ENCODE assay signal across 8 mouse cellular contexts in the genomic region with DNA sequence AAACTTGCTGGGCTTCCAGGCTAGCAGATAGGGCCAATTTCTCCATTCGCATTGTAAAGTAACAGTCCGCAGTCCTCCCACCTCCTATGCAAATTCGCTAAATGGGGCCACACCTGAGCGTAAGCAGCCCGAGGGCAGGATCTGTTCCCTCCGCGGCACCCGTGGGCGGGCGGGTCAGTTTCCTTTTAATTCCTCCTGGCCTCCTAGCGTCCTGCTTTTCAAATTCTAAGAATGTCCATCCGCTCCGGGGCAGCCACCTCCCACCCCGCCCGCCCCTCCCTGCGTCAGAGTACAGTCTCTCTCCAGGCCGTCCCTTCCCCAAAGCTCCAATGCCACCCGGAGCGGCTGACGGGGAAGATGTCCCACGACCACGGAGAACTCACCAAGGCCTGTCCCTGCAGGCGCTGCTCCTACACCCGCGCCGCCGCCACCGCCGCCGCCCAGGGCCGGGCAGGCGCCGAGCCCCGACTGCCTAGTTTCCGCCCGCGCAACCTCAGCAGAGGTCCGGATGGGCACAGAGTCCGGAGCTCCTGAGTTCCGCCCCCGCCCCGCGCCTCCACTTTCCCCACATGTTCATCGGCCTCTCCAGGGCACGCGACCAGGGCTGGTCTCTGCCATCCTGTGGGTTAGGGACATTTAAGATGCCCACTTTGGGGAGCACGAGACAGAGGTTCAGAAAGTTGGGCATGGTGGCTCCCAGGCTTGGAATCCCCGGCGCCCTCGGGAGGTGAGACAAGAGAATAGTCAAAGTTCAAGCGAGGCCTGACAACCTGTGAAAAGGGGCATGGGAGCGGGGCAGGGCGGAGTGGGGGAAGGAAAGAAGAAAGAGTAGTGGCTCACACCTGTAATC. TPM values are rescaled to one million over a fixed set of nuclear protein-coding genes. Genes with fewer than 3 reads are reported as not detected.
A peak's percentile ranks its signal among the peaks of the same experiment; 100 is the strongest.
DNase-seq lines count a peak whose midpoint lies in the region; ATAC-seq and TF ChIP-seq lines count a peak whose summit lies in the region.

No protein-coding gene starts in this region.

- WGBS in forebrain, embryonic 15.5 days, result under 1% methylated on average over 53 of the region's 53 CpGs
- WGBS in lung, postnatal 0 days, result 1% methylated on average over 52 of the region's 53 CpGs

- peaks cover 29% of the 10 kb centered on the region for H3K27me3 ChIP-seq in forebrain, embryonic 15.5 days
- H3K27me3 ChIP-seq in lung, postnatal 0 days (replicated peaks; ENCODE audit: insufficient read depth, low read length), result peaks cover 8% of the 10 kb centered on the region

- H3K27ac ChIP-seq in ES-E14 (ENCODE audit: insufficient read depth, low read depth, low read length, poor library complexity, severe bottlenecking), result peak overlapping the region; percentile 99
- peak overlapping the region; percentile 50 for H3K27ac ChIP-seq in forebrain, embryonic 15.5 days (replicated peaks)
- H3K27ac ChIP-seq in lung, postnatal 0 days (ENCODE audit: low read length), result peak overlapping the region; percentile 92

- TF ChIP-seq EP300 in lung, postnatal 0 days (IDR thresholded peaks at IDR 0.05), result 0 out of 2 replicates have a peak, but pooled peaks have one; percentile 24

- peak overlapping the region; percentile 96 for H3K4me2 ChIP-seq in forebrain, embryonic 15.5 days (replicated peaks)
- peak overlapping the region; percentile 68 for H3K4me2 ChIP-seq in lung, postnatal 0 days (replicated peaks; ENCODE audit: low read depth, low read length)

- H3K4me1 ChIP-seq in ES-E14 (ENCODE audit: control insufficient read depth in 2 of 2, insufficient read depth in 2 of 2, low read length in 2 of 2, poor library complexity in 1 of 2), result peaks cover 7 to 23% of the 10 kb centered on the region in 2 experiments
- H3K4me1 ChIP-seq in forebrain, embryonic 15.5 days, result peaks cover 32% of the 10 kb centered on the region
- H3K4me1 ChIP-seq in lung, postnatal 0 days (ENCODE audit: insufficient read depth, low read depth, low read length), result peaks cover 8% of the 10 kb centered on the region; the same call in 1 of the 2 replicates

- peak overlapping the region; percentile 97 to 99 for H3K4me3 ChIP-seq in ES-E14 (ENCODE audit: insufficient read depth in 1 of 2, low read depth in 1 of 2, low read length in 2 of 2, poor library complexity in 1 of 2, severe bottlenecking in 1 of 2)
- H3K4me3 ChIP-seq in forebrain, embryonic 15.5 days, result peak overlapping the region; percentile 73
- peak overlapping the region; percentile 62 for H3K4me3 ChIP-seq in lung, postnatal 0 days (ENCODE audit: low read depth, low read length)

- peak; percentile 88 for ATAC-seq in forebrain, embryonic 15.5 days (replicated peaks)
- peak; percentile 87 for ATAC-seq in lung, postnatal 0 days

- no peaks in the 10 kb centered on the region for H3K9me3 ChIP-seq in ES-E14 (ENCODE audit: control insufficient read depth, insufficient read depth, low read depth, low read length)
- no peaks in the 10 kb centered on the region for H3K9me3 ChIP-seq in forebrain, embryonic 15.5 days
- H3K9me3 ChIP-seq in lung, postnatal 0 days (ENCODE audit: low read length), result no peaks in the 10 kb centered on the region

- peak; percentile 27 for TF ChIP-seq CTCF in lung, postnatal 0 days (IDR thresholded peaks at IDR 0.05)

- DNase-seq in ES-E14 (ENCODE audit: low read depth, low spot score), result peak; percentile 73
- peak; percentile 74 for DNase-seq in cerebellum, adult 11-12 months
- peak; percentile 88 for DNase-seq in heart, postnatal 4 days
- peak; percentile 60 for DNase-seq in layer of hippocampus, adult 9-11 months
- peak; percentile 84 for DNase-seq in lung, postnatal 0 days (ENCODE audit: low spot score)
- peak; percentile 80 for DNase-seq in ovary, postnatal 10 days (ENCODE audit: low spot score)
- peak; percentile 66 to 81 for DNase-seq in thymus, postnatal 10 days (ENCODE audit: low spot score in 2 of 2)

- in situ Hi-C loops in ES-E14 (cut with MboI; ENCODE audit: low sequenced_read_pairs in 2 of 2, unreplicated experiment in 2 of 2), result no loop called here

- peaks cover 11% of the 10 kb centered on the region; the same call in 1 of the 2 replicates for H3K36me3 ChIP-seq in ES-E14 (ENCODE audit: control insufficient read depth, insufficient read depth, low read length, poor library complexity, severe bottlenecking)
- peaks cover 7% of the 10 kb centered on the region for H3K36me3 ChIP-seq in forebrain, embryonic 15.5 days
- H3K36me3 ChIP-seq in lung, postnatal 0 days (ENCODE audit: insufficient read depth, low read length), result 0 out of 2 replicates have a peak, but pooled peaks cover 13% of the 10 kb centered on the region

- peak overlapping the region; percentile 92 for H3K9ac ChIP-seq in ES-E14 (ENCODE audit: insufficient read depth, low read depth, low read length, poor library complexity, severe bottlenecking)
- peak overlapping the region; percentile 73 for H3K9ac ChIP-seq in forebrain, embryonic 15.5 days (replicated peaks)
- peak overlapping the region; percentile 54 for H3K9ac ChIP-seq in lung, postnatal 0 days (replicated peaks; ENCODE audit: low read depth)

TF ChIP-seq in ES-E14, 5 proteins besides CTCF, POLR2A, EP300 and RAD21:
- TF ChIP-seq ZC3H11A (IDR thresholded peaks at IDR 0.05; ENCODE audit: borderline replicate concordance, low read depth, low read length) (no peak), HCFC1 (IDR thresholded peaks at IDR 0.05; ENCODE audit: borderline replicate concordance, insufficient read depth, low read length) (peak; percentile 60; the same call in 1 of the 2 replicates), CHD2 (IDR thresholded peaks at IDR 0.05; ENCODE audit: low read depth, low read length) (no peak), ZNF384 (IDR thresholded peaks at IDR 0.05; ENCODE audit: low read depth, low read length) (no peak), MAFK (IDR thresholded peaks at IDR 0.05; ENCODE audit: insufficient read depth, low read depth, low read length) (no peak)
TF ChIP-seq in ES-E14: peak in this region for 1.

RNA-seq across cellular contexts. Expression of a gene that starts 3.9 kb away (rescaled TPM):
- total RNA-seq in ES-E14 (2012; rRNA removed), result 32.2 and 35.3 TPM in 2 replicates
- polyA plus RNA-seq in forebrain, embryonic 15.5 days (2015; fragmentation: Nextera tagmentation; extraction: Ambion mirVana), result 0.19 and 0.57 TPM in 2 replicates
- under 1 TPM in 1 of 2 experiments, not detected in 1; 0.17 TPM for total RNA-seq in heart, postnatal 4 days (2021)
- polyA plus RNA-seq in lung, postnatal 0 days (2015; fragmentation: Nextera tagmentation; extraction: Ambion mirVana), result 0.76 and 0.88 TPM in 2 replicates

RNA-seq across cellular contexts. Expression of a gene that starts 4.2 kb away (rescaled TPM):
- 42.1 and 54.2 TPM in 2 replicates for total RNA-seq in ES-E14 (2012; rRNA removed)
- polyA plus RNA-seq in forebrain, embryonic 15.5 days (2015; fragmentation: Nextera tagmentation; extraction: Ambion mirVana), result 124 and 127 TPM in 2 replicates
- 10 to 100 TPM; 55.3 to 61.1 TPM for total RNA-seq in heart, postnatal 4 days (2021)
- 161 and 163 TPM in 2 replicates for polyA plus RNA-seq in lung, postnatal 0 days (2015; fragmentation: Nextera tagmentation; extraction: Ambion mirVana)

RNA-seq across cellular contexts. Expression of a gene that starts 10.3 kb away (rescaled TPM):
- total RNA-seq in ES-E14 (2012; rRNA removed), result 25.3 and 37.7 TPM in 2 replicates
- polyA plus RNA-seq in forebrain, embryonic 15.5 days (2015; fragmentation: Nextera tagmentation; extraction: Ambion mirVana), result 37.8 and 40.5 TPM in 2 replicates
- total RNA-seq in heart, postnatal 4 days (2021), result 10 to 100 TPM; 45.4 to 45.6 TPM
- polyA plus RNA-seq in lung, postnatal 0 days (2015; fragmentation: Nextera tagmentation; extraction: Ambion mirVana), result 19.1 and 20.3 TPM in 2 replicates

RNA-seq across cellular contexts. Expression of a gene that starts 31.1 kb away (rescaled TPM):
- 52.7 and 83.4 TPM in 2 replicates for total RNA-seq in ES-E14 (2012; rRNA removed)
- polyA plus RNA-seq in forebrain, embryonic 15.5 days (2015; fragmentation: Nextera tagmentation; extraction: Ambion mirVana), result 61.3 and 64.9 TPM in 2 replicates
- 10 to 100 TPM; 33.0 to 33.7 TPM for total RNA-seq in heart, postnatal 4 days (2021)
- polyA plus RNA-seq in lung, postnatal 0 days (2015; fragmentation: Nextera tagmentation; extraction: Ambion mirVana), result 22.6 and 23.8 TPM in 2 replicates

RNA-seq across cellular contexts. Expression of a gene that starts 55.5 kb away (rescaled TPM):
- total RNA-seq in ES-E14 (2012; rRNA removed), result 0.54 and 0.79 TPM in 2 replicates
- polyA plus RNA-seq in forebrain, embryonic 15.5 days (2015; fragmentation: Nextera tagmentation; extraction: Ambion mirVana), result 0.66 and 0.75 TPM in 2 replicates
- not detected for total RNA-seq in heart, postnatal 4 days (2021)
- polyA plus RNA-seq in lung, postnatal 0 days (2015; fragmentation: Nextera tagmentation; extraction: Ambion mirVana), result 0.05 and 0.15 TPM in 2 replicates

Comparison
In these comparisons a context has a peak if more than half of its experiments do, and no peak if none do; other contexts are left out.
1. Peak in every context shown above with its lines: DNase-seq, ATAC-seq, H3K4me3 ChIP-seq and H3K27ac ChIP-seq.
2. RNA of a gene that starts 3.9 kb away (total RNA-seq): 32.2 to 35.3 TPM in ES-E14; 0.17 TPM in heart, postnatal 4 days; every median in the first group is over 10 times any median in the second.